Mouse (Mus musculus): ENCODE measurements around the gene Ccdc3. TPM values are rescaled to one million over a fixed set of nuclear protein-coding genes. Genes with fewer than 3 reads are reported as not detected.
A peak's percentile ranks its signal among the peaks of the same experiment; 100 is the strongest.

Gene Ccdc3
- polyA plus RNA-seq, 1 experiment from 2014 or later, result 12.1 TPM

GRCm38 (mm10) chr2:5215252-5215815 is 77.8 kb downstream of the Ccdc3 start:
- 52% methylated on average over 9 of the region's 9 CpGs for WGBS
- H3K9me3 ChIP-seq (replicated peaks; ENCODE audit: low read length), result no peaks in the 10 kb centered on the region

DNA sequence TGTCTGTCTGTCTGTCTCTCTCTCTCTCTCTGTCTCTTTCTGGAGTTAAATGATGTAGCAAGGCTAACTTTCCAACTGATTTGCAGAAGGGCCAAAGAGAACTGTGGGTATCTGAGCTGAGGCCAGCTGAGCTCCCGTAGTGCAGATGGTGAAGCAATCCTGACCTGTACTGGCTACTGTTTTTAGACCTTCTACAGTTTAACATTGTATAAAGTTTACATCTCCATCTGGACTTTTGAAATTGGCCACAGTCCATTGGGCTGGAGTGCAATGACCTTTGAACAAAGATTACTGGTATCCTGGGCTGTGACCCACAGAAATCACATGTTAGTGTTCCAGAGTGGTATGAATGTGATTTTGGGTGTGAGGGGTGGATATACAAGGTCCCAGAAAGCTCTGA is 81.6 kb downstream of the Ccdc3 start:
- WGBS, result 93% methylated on average over 1 of the region's 1 CpGs
- 0 out of 2 replicates have a peak, but pooled peaks have one; percentile 46 for ATAC-seq (replicated peaks; ENCODE audit: low FRiP score, low read depth)
- Histone ChIP-seq H3K36me3 (ENCODE audit: insufficient read depth, low read length) (no peaks in the 10 kb centered on the region), H3K27me3 (ENCODE audit: insufficient read depth, low read length) (no peaks in the 10 kb centered on the region), H3K9me3 (replicated peaks; ENCODE audit: low read length) (no peaks in the 10 kb centered on the region), H3K27ac (no peak overlapping the region), H3K4me2 (ENCODE audit: low read length) (no peak overlapping the region), H3K4me3 (replicated peaks; ENCODE audit: low read depth, low read length) (no peak overlapping the region), H3K4me1 (replicated peaks; ENCODE audit: insufficient read depth, low read length) (no peaks in the 10 kb centered on the region), H3K9ac (ENCODE audit: low read depth, low read length) (no peak overlapping the region)
- no peak for DNase-seq (ENCODE audit: low spot score)
- TF ChIP-seq CTCF (IDR thresholded peaks at IDR 0.05; ENCODE audit: low read depth), result no peak

More at GRCm38 (mm10) chr2:5215252-5215815, 77.8 kb downstream of the Ccdc3 start:
- Histone ChIP-seq H3K27me3 (ENCODE audit: insufficient read depth, low read length) (no peaks in the 10 kb centered on the region), H3K4me1 (replicated peaks; ENCODE audit: insufficient read depth, low read length) (no peaks in the 10 kb centered on the region), H3K36me3 (ENCODE audit: insufficient read depth, low read length) (no peaks in the 10 kb centered on the region), H3K4me2 (ENCODE audit: low read length) (no peak overlapping the region), H3K9ac (ENCODE audit: low read depth, low read length) (no peak overlapping the region), H3K4me3 (replicated peaks; ENCODE audit: low read depth, low read length) (no peak overlapping the region), H3K27ac (no peak overlapping the region)
- TF ChIP-seq CTCF (IDR thresholded peaks at IDR 0.05; ENCODE audit: low read depth), result no peak
- ATAC-seq (replicated peaks; ENCODE audit: low FRiP score, low read depth) (0 out of 2 replicates have a peak, but pooled peaks have one; percentile 10), DNase-seq (ENCODE audit: low spot score) (peak; percentile 35)

- Histone ChIP-seq H3K27ac (no peak overlapping the region), H3K4me1 (replicated peaks; ENCODE audit: insufficient read depth, low read length) (no peaks in the 10 kb centered on the region), H3K4me2 (ENCODE audit: low read length) (no peak overlapping the region), H3K4me3 (replicated peaks; ENCODE audit: low read depth, low read length) (no peak overlapping the region), H3K9ac (ENCODE audit: low read depth, low read length) (no peak overlapping the region), H3K27me3 (ENCODE audit: insufficient read depth, low read length) (no peaks in the 10 kb centered on the region), H3K9me3 (replicated peaks; ENCODE audit: low read length) (no peaks in the 10 kb centered on the region), H3K36me3 (ENCODE audit: insufficient read depth, low read length) (no peaks in the 10 kb centered on the region)
- TF ChIP-seq CTCF (IDR thresholded peaks at IDR 0.05; ENCODE audit: low read depth), result no peak
- DNase-seq (ENCODE audit: low spot score) (no peak), ATAC-seq (replicated peaks; ENCODE audit: low FRiP score, low read depth) (no peak)
- WGBS, result 89% methylated on average over 1 of the region's 1 CpGs
Measured at GRCm38 (mm10) chr2:5219847-5220375, 82.3 kb downstream of the Ccdc3 start.

DNA sequence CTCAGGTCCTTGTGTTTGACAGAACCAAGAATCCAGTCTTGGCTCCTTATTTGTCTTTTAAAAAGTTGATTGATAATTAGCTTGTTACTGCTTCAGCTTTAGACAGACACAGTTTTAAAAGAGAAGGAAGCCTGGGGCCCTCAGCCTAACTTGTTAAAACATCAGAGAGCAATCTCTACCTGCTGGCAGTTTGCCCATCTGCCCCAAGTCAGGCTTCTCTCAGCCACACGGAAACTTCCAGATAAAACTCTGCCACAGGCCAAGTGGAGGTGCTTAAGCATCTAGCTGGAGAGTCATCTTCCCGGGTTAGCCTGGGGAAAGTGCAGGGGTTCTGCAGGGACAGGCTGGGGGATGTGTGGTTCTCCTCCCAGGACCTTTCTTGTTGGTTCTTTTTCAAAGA is 85.0 kb downstream of the Ccdc3 start:
- Histone ChIP-seq H3K27me3 (ENCODE audit: insufficient read depth, low read length) (no peaks in the 10 kb centered on the region), H3K4me2 (ENCODE audit: low read length) (no peak overlapping the region), H3K9ac (ENCODE audit: low read depth, low read length) (no peak overlapping the region), H3K4me1 (replicated peaks; ENCODE audit: insufficient read depth, low read length) (no peaks in the 10 kb centered on the region), H3K27ac (no peak overlapping the region), H3K9me3 (replicated peaks; ENCODE audit: low read length) (no peaks in the 10 kb centered on the region), H3K36me3 (ENCODE audit: insufficient read depth, low read length) (no peaks in the 10 kb centered on the region), H3K4me3 (replicated peaks; ENCODE audit: low read depth, low read length) (no peak overlapping the region)
- 38% methylated on average over 2 of the region's 2 CpGs for WGBS
- no peak for ATAC-seq (replicated peaks; ENCODE audit: low FRiP score, low read depth)
- no peak for TF ChIP-seq CTCF (IDR thresholded peaks at IDR 0.05; ENCODE audit: low read depth)
- DNase-seq (ENCODE audit: low spot score), result no peak

- no peaks in the 10 kb centered on the region for H3K36me3 ChIP-seq (ENCODE audit: insufficient read depth, low read length)
- no peak for ATAC-seq (replicated peaks; ENCODE audit: low FRiP score, low read depth)
- 90% methylated on average over 3 of the region's 3 CpGs for WGBS
- no peak for DNase-seq (ENCODE audit: low spot score)
- no peak overlapping the region for H3K4me2 ChIP-seq (ENCODE audit: low read length)
- no peak overlapping the region for H3K27ac ChIP-seq
- no peaks in the 10 kb centered on the region for H3K27me3 ChIP-seq (ENCODE audit: insufficient read depth, low read length)
- H3K9ac ChIP-seq (ENCODE audit: low read depth, low read length), result no peak overlapping the region
- no peaks in the 10 kb centered on the region for H3K9me3 ChIP-seq (replicated peaks; ENCODE audit: low read length)
- no peak overlapping the region for H3K4me3 ChIP-seq (replicated peaks; ENCODE audit: low read depth, low read length)
- TF ChIP-seq CTCF (IDR thresholded peaks at IDR 0.05; ENCODE audit: low read depth), result no peak
- H3K4me1 ChIP-seq (replicated peaks; ENCODE audit: insufficient read depth, low read length), result no peaks in the 10 kb centered on the region
Measured at GRCm38 (mm10) chr2:5236846-5237482, 99.4 kb downstream of the Ccdc3 start.

- no peak for DNase-seq (ENCODE audit: low spot score)
- H3K36me3 ChIP-seq (ENCODE audit: insufficient read depth, low read length), result no peaks in the 10 kb centered on the region
- no peak overlapping the region for H3K4me2 ChIP-seq (ENCODE audit: low read length)
- no peaks in the 10 kb centered on the region for H3K9me3 ChIP-seq (replicated peaks; ENCODE audit: low read length)
- no peak for TF ChIP-seq CTCF (IDR thresholded peaks at IDR 0.05; ENCODE audit: low read depth)
- no peak overlapping the region for H3K9ac ChIP-seq (ENCODE audit: low read depth, low read length)
- ATAC-seq (replicated peaks; ENCODE audit: low FRiP score, low read depth), result no peak
- 69% methylated on average over 5 of the region's 5 CpGs for WGBS
- H3K4me1 ChIP-seq (replicated peaks; ENCODE audit: insufficient read depth, low read length), result no peaks in the 10 kb centered on the region
- no peak overlapping the region for H3K27ac ChIP-seq
- H3K27me3 ChIP-seq (ENCODE audit: insufficient read depth, low read length), result no peaks in the 10 kb centered on the region
- no peak overlapping the region for H3K4me3 ChIP-seq (replicated peaks; ENCODE audit: low read depth, low read length)
Measured at GRCm38 (mm10) chr2:5237870-5238269, 100.3 kb downstream of the Ccdc3 start.

Data from kidney, postnatal 0 days (tissue).